Mouse (Mus musculus): ENCODE data around the gene Mnx1. TPM values are rescaled to one million over a fixed set of nuclear protein-coding genes. Genes with fewer than 3 reads are reported as not detected.
A peak's percentile ranks its signal among the peaks of the same experiment; 100 is the strongest.

Gene Mnx1
- 0.64 and 0.67 TPM in 2 replicates for polyA plus RNA-seq (2015; fragmentation: Nextera tagmentation; extraction: Ambion mirVana)

DNA sequence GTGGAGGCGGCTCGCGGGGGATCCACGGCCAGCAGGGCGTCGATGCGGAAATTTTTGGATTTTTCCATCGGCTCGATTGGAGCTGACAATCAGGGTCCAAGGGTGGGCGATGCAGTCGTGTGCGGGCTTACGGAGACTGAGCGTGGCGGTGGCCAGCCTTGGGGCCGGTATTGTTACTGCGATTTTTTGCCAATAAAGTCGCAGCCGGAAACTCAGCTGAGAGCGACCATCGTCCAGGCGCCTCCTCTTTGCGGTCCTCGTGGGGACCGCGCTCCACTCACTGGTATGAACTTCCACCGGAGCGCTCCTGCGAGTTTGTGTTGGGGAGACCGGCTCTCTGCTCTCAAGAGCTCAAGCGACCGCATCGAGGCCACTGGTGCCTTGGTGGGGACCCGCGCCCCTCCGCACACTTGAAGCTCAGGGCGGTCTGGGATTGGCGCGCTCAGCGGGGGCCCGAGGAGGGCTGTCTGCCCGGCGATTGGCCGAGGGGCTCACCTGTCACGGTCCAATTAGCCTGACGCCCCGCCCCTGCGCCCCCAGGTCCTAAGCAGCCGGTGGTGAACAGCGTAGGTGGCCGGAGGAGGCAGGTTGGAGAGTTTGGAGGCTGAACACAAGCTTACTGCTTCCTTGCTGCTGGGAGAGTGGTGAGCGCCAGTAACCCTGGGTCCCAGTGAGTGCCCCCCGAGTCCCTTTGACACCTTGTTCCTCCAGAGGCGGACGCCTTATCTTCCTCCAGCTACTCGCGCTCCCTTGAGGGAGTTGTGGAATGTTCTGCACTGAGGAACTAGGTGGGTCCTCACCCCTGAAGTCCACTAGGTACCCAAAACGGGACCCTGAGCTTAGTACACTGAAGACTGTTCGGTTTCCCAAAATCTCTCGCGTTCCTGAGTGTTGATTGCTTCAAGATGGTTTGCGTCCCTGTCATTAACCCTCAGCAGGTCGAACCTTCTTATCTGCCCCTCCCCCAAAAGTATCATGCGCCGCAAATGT is at the start of gene Mnx1:
Mnx1 (minus strand) TSS at position 263 of the 990 bp plus-strand sequence.
- Histone ChIP-seq H3K9ac (ENCODE audit: low read length) (peak within 1 kb of the TSS; percentile 47), H3K27ac (replicated peaks) (no peak within 1 kb of the TSS), H3K4me1 (replicated peaks; ENCODE audit: control insufficient read depth, insufficient read depth) (no peaks in the 10 kb centered on the region), H3K4me2 (replicated peaks; ENCODE audit: low read depth) (peak within 1 kb of the TSS; percentile 77), H3K27me3 (ENCODE audit: control insufficient read depth, insufficient read depth, low read length) (peaks cover 11% of the 10 kb centered on the region; the same call in 1 of the 2 replicates), H3K4me3 (ENCODE audit: low read depth, low read length) (peak within 1 kb of the TSS; percentile 48), H3K36me3 (ENCODE audit: control insufficient read depth, insufficient read depth, low read length) (no peaks in the 10 kb centered on the region), H3K9me3 (ENCODE audit: control insufficient read depth, low read length) (no peaks in the 10 kb centered on the region)
- peak; percentile 63 for ATAC-seq (ENCODE audit: low FRiP score, low TSS enrichment)
- TF ChIP-seq CTCF (IDR thresholded peaks at IDR 0.05; ENCODE audit: low read depth) (no peak), EP300 (optimal IDR thresholded peaks at IDR 0.05) (no peak)
- 2% methylated on average over 61 of the region's 65 CpGs for WGBS
- peak; percentile 84 for DNase-seq (ENCODE audit: low spot score)

DNA sequence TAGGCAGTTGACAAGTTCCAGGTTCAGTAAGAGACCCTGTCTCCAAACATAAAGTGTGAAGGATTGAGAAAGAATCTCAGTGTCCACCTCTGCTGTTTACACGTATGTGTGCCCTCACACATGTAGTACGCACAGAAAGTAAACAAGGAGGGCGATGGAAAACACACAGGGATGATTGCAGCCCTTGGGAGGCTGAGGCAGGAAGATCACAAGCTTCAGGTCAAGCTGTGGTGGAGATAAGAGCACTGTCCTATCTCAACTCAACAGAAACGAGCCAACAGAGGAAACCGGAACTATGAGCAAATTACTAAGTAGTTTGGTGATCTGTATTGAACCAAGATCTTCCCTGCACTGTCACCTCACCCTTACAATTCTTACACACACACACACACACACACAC is 38.2 kb upstream of the Mnx1 start:
- H3K4me2 ChIP-seq (replicated peaks; ENCODE audit: low read depth), result no peak overlapping the region
- no peak overlapping the region for H3K4me3 ChIP-seq (ENCODE audit: low read depth, low read length)
- no peaks in the 10 kb centered on the region for H3K27me3 ChIP-seq (ENCODE audit: control insufficient read depth, insufficient read depth, low read length)
- 68% methylated on average over 5 of the region's 5 CpGs for WGBS
- TF ChIP-seq CTCF (IDR thresholded peaks at IDR 0.05; ENCODE audit: low read depth), result no peak
- TF ChIP-seq EP300 (optimal IDR thresholded peaks at IDR 0.05), result no peak
- H3K27ac ChIP-seq (replicated peaks), result no peak overlapping the region
- no peak overlapping the region for H3K9ac ChIP-seq (ENCODE audit: low read length)
- no peaks in the 10 kb centered on the region for H3K4me1 ChIP-seq (replicated peaks; ENCODE audit: control insufficient read depth, insufficient read depth)
- ATAC-seq (ENCODE audit: low FRiP score, low TSS enrichment) (no peak), DNase-seq (ENCODE audit: low spot score) (no peak)
- no peaks in the 10 kb centered on the region for H3K9me3 ChIP-seq (ENCODE audit: control insufficient read depth, low read length)
- H3K36me3 ChIP-seq (ENCODE audit: control insufficient read depth, insufficient read depth, low read length), result no peaks in the 10 kb centered on the region

DNA sequence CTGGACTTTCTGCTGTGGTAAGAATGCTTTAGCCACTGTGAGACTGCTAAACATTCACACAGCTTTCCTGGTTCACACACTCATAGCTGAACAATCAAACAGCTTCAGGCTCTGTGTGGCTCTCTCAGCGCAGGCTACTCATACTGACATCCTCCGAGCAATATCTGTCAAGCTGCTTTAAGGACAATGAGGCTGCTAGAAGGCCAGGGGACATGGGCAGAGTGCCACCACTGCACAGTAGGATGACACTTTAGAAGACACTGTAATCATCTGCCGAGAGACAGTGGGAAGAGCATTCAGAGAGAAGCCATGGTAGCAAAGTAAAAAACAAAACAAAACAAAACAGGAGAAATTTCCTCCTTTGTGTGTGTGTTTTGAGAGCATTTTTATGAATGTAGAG is 37.6 kb upstream of the Mnx1 start:
- H3K4me1 ChIP-seq (replicated peaks; ENCODE audit: control insufficient read depth, insufficient read depth), result no peaks in the 10 kb centered on the region
- H3K4me2 ChIP-seq (replicated peaks; ENCODE audit: low read depth), result no peak overlapping the region
- TF ChIP-seq EP300 (optimal IDR thresholded peaks at IDR 0.05) (no peak), CTCF (IDR thresholded peaks at IDR 0.05; ENCODE audit: low read depth) (no peak)
- DNase-seq (ENCODE audit: low spot score) (no peak), ATAC-seq (ENCODE audit: low FRiP score, low TSS enrichment) (no peak)
- no peaks in the 10 kb centered on the region for H3K9me3 ChIP-seq (ENCODE audit: control insufficient read depth, low read length)
- no peaks in the 10 kb centered on the region for H3K36me3 ChIP-seq (ENCODE audit: control insufficient read depth, insufficient read depth, low read length)
- 49% methylated on average over 3 of the region's 3 CpGs for WGBS
- H3K4me3 ChIP-seq (ENCODE audit: low read depth, low read length), result no peak overlapping the region
- no peaks in the 10 kb centered on the region for H3K27me3 ChIP-seq (ENCODE audit: control insufficient read depth, insufficient read depth, low read length)
- H3K27ac ChIP-seq (replicated peaks), result no peak overlapping the region
- H3K9ac ChIP-seq (ENCODE audit: low read length), result no peak overlapping the region

DNA sequence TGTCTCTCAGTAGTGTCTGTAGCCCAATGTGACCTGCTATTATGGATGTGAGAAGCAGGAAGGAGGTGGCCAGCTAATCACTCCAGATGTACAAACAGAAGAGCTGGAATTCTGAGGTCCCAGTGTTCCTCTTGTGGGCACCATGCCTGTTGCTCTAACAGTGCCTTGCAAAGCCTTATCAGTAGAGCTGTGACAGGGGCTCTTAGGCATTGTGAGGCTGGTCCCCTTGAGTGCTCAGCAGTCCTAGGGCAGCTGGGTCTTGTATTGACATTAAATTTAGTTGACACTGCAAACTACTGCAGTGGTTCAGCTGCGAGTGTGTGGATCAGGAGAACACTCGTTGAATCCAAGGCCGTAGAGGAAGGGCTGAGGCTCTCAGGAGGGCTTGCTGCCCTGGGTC is 28.7 kb upstream of the Mnx1 start:
- Histone ChIP-seq H3K27ac (replicated peaks) (no peak overlapping the region), H3K9me3 (ENCODE audit: control insufficient read depth, low read length) (no peaks in the 10 kb centered on the region), H3K4me3 (ENCODE audit: low read depth, low read length) (no peak overlapping the region), H3K4me2 (replicated peaks; ENCODE audit: low read depth) (no peak overlapping the region), H3K9ac (ENCODE audit: low read length) (no peak overlapping the region), H3K4me1 (replicated peaks; ENCODE audit: control insufficient read depth, insufficient read depth) (no peaks in the 10 kb centered on the region), H3K36me3 (ENCODE audit: control insufficient read depth, insufficient read depth, low read length) (no peaks in the 10 kb centered on the region), H3K27me3 (ENCODE audit: control insufficient read depth, insufficient read depth, low read length) (no peaks in the 10 kb centered on the region)
- DNase-seq (ENCODE audit: low spot score) (peak; percentile 17), ATAC-seq (ENCODE audit: low FRiP score, low TSS enrichment) (no peak)
- 28% methylated on average over 3 of the region's 3 CpGs for WGBS
- TF ChIP-seq CTCF (IDR thresholded peaks at IDR 0.05; ENCODE audit: low read depth) (no peak), EP300 (optimal IDR thresholded peaks at IDR 0.05) (no peak)

DNA sequence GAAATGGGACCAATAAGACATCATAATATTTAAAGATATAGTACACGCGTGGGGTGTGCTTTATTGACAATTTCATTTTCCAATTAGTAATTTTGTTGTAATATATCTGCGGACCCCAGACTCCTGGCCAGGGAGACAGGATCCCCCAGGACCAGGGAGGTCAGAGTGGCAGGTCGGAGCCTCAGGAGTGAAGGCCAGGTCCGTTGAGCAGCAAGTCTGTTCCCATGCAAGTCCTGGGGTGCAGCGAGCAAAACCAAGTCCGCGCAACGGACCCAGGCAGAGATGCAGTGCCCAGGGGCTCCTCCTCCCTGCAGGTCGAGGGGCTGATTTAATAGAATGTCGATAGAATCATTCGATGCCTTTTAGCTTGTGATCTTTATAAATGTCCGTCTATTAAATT is 9.1 kb upstream of the Mnx1 start:
- no peaks in the 10 kb centered on the region for H3K36me3 ChIP-seq (ENCODE audit: control insufficient read depth, insufficient read depth, low read length)
- no peaks in the 10 kb centered on the region for H3K9me3 ChIP-seq (ENCODE audit: control insufficient read depth, low read length)
- 36% methylated on average over 13 of the region's 13 CpGs for WGBS
- H3K4me3 ChIP-seq (ENCODE audit: low read depth, low read length), result no peak overlapping the region
- H3K9ac ChIP-seq (ENCODE audit: low read length), result no peak overlapping the region
- H3K27me3 ChIP-seq (ENCODE audit: control insufficient read depth, insufficient read depth, low read length), result peaks cover 12% of the 10 kb centered on the region; the same call in 1 of the 2 replicates
- no peak overlapping the region for H3K27ac ChIP-seq (replicated peaks)
- ATAC-seq (ENCODE audit: low FRiP score, low TSS enrichment), result no peak
- DNase-seq (ENCODE audit: low spot score), result no peak
- H3K4me1 ChIP-seq (replicated peaks; ENCODE audit: control insufficient read depth, insufficient read depth), result no peaks in the 10 kb centered on the region
- no peak overlapping the region for H3K4me2 ChIP-seq (replicated peaks; ENCODE audit: low read depth)
- TF ChIP-seq CTCF (IDR thresholded peaks at IDR 0.05; ENCODE audit: low read depth) (no peak), EP300 (optimal IDR thresholded peaks at IDR 0.05) (no peak)

DNA sequence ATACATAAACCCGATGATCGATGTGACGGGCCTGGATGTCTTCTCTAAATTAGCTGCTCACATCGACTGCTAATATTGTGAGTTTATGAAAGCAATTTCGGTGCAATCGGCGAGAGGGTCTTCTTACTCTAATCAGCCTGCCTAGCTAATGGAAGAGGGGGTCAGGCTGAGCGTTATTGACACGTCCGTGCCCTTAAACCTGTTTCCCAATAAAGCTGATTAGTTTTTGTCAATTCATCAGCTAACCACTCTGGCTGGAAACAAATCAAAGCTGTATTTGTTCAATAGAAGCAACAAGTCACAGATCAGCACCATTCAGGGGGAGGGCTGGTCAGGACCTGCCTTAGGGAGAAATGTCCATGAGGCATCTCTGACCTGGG is 7.7 kb upstream of the Mnx1 start:
- no peaks in the 10 kb centered on the region for H3K36me3 ChIP-seq (ENCODE audit: control insufficient read depth, insufficient read depth, low read length)
- no peaks in the 10 kb centered on the region for H3K9me3 ChIP-seq (ENCODE audit: control insufficient read depth, low read length)
- no peaks in the 10 kb centered on the region for H3K4me1 ChIP-seq (replicated peaks; ENCODE audit: control insufficient read depth, insufficient read depth)
- no peak overlapping the region for H3K27ac ChIP-seq (replicated peaks)
- no peak overlapping the region for H3K4me2 ChIP-seq (replicated peaks; ENCODE audit: low read depth)
- WGBS, result 12% methylated on average over 10 of the region's 10 CpGs
- H3K4me3 ChIP-seq (ENCODE audit: low read depth, low read length), result no peak overlapping the region
- DNase-seq (ENCODE audit: low spot score) (no peak), ATAC-seq (ENCODE audit: low FRiP score, low TSS enrichment) (no peak)
- peaks cover 15% of the 10 kb centered on the region; the same call in 1 of the 2 replicates for H3K27me3 ChIP-seq (ENCODE audit: control insufficient read depth, insufficient read depth, low read length)
- TF ChIP-seq CTCF (IDR thresholded peaks at IDR 0.05; ENCODE audit: low read depth) (no peak), EP300 (optimal IDR thresholded peaks at IDR 0.05) (no peak)
- no peak overlapping the region for H3K9ac ChIP-seq (ENCODE audit: low read length)
